Mouse (Mus musculus) heart, postnatal 14 days (tissue): Measurements from ENCODE around the gene Efemp2. TPM values are rescaled to one million over a fixed set of nuclear protein-coding genes. Genes with fewer than 3 reads are reported as not detected.
"Not testable (repeated sequence)": the region's sequence is repeated elsewhere in the genome, so short reads cannot be mapped to it uniquely, and the experiment has no call there.

Experiments used
- DNase-seq, 2 experiments: peaks; one replicate each; pipeline ENCODE4 v3.0.0; 2021 to 2022
- intact Hi-C: fragments of 180-260 bp; cut with DNase I; formaldehyde crosslinking; loops from one replicate; pipeline ENCODE4 v1.15.1; 2025
- total RNA-seq, 2 experiments: library from RNA; stranded (reverse); gene quantifications; 2 replicates each; pipeline ENCODE4 v1.2.3; 2021

The Efemp2 gene
- total RNA-seq, 2 experiments from 2014 or later, result 17.9 to 18.3 TPM

GRCm38 (mm10) chr19:5474281-5475068 is 721 bp downstream of the Efemp2 start:
- intact Hi-C loops, result no loop called here
- peak; percentile 68 to 71 for DNase-seq

GRCm38 (mm10) chr19:5475069-5475714 is 1.4 kb downstream of the Efemp2 start:
- intact Hi-C loops, result no loop called here
- no peak for DNase-seq

DNA sequence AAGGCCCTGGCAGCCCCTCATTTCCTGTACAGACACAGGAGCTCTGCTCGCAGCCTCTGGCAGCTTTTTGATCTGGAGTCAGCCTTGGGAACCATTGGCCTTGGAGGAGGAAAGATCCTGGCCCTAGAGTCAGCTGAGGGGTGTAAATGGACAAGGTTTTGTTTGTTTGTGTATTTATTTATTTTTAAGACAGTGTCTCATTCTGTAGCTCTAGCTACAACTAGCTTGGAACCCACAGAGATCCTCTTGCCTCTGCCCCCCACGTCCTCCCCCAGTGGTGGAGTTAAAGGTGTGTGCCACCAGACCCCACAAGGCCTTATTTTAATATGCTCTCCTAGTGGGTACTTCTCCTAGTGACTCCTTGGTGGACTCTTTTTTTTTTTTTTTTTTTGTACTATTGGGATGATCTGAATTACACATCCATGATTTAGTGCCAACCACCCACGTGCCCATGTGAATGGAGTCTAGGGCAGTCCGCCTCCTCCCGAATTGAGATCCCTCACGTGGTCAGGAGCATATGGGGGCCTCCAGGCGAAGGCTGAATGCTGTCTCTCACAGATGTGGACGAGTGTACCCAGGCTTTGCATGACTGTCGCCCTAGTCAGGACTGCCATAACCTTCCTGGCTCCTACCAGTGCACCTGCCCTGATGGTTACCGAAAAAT is 3.4 kb downstream of the Efemp2 start:
- intact Hi-C loops, result no loop called here
- DNase-seq, result no peak

DNA sequence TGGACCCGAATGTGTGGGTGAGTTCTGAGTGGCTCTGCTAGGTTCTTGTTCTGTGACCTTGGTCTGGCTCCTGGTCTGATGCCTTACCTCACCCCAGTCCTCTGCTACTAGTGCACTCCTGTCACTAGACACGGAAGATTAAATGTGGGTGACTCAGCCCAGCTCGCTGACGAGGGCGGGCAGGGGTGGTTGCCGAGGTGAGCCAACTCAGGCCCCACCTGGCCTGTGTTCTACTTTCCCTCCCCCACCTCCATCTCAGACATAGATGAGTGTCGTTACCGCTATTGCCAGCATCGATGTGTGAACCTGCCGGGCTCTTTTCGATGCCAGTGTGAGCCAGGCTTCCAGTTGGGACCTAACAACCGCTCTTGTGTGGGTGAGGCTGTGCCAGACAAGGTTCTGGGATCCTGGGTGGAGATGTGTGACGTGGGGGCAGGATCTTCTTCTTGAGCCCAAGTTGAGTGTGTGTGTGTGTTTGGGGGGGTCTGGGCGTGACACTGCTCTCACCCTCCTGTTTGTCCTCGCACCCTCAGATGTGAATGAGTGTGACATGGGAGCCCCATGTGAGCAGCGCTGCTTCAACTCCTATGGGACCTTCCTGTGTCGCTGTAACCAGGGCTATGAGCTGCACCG is 4.0 kb downstream of the Efemp2 start:
- intact Hi-C loops, result no loop called here

GRCm38 (mm10) chr19:5480016-5480415 is 6.3 kb downstream of the Efemp2 start:
- DNase-seq, result no peak
- intact Hi-C loops, result no loop called here

More for the DNA sequence above, 4.0 kb downstream of the Efemp2 start:
- DNase-seq, result no peak

DNA sequence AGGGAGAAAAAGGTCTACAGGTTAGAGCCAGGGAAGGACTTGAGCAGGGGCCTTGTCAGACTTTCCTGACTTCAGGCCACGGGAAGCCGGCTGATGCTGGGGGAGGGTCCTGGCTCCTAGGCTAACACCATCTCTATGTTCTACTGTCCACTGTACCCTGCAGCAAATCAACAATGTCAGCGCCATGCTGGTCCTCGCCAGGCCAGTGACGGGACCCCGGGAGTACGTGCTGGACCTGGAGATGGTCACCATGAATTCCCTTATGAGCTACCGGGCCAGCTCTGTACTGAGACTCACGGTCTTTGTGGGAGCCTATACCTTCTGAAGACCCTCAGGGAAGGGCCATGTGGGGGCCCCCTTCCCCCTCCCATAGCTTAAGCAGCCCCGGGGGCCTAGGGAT is 7.6 kb downstream of the Efemp2 start:
- intact Hi-C loops, result no loop called here
- DNase-seq, result no peak

DNA sequence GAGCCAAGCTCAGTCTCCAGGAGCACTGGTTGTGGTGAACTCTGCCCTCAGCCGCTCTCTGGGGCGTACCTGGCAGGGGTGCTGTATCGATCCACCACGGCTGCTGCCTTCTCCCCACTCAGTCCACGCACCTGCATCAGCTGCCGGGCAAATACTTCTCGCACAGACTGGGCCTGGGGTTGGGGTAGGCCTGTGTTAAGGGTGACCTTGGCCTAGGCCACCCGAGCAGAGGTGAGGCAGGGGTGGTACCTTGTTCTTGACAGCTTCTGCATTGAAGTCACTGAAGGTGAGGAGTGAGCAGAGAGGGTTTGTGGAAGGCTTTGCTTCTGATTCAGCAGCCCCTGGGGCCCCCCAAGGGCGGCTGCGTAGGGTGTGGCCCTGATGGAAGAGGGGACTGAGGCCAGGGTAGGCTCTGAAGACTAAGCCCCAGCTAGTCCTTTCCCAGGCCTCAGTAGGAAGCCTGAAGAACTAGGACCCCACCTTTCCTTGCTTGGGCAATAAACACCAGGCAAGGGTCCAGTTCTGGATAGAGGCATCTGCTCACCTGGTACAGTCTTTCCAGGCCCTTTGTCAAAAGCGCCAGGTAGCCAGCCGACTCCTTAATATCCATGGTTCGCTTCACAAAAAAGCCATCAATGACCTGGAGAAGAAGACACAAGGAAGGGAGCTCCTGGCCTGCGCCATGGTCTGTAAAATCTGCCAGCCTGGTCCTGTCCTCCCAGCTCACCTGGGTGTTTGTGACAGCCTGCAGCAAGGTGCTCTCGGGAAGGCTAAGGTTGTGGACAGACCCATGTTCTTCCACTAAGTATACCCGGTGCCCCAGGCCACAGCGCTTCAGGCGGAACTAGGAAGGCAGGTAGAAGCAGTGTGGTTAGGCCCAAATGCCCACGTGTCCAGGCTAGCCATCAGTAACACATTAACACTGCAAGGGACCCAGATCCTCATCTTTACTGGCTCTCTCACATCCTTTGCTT is 9.9 kb downstream of the Efemp2 start:
- intact Hi-C loops, result no loop called here
- no peak for DNase-seq

DNA sequence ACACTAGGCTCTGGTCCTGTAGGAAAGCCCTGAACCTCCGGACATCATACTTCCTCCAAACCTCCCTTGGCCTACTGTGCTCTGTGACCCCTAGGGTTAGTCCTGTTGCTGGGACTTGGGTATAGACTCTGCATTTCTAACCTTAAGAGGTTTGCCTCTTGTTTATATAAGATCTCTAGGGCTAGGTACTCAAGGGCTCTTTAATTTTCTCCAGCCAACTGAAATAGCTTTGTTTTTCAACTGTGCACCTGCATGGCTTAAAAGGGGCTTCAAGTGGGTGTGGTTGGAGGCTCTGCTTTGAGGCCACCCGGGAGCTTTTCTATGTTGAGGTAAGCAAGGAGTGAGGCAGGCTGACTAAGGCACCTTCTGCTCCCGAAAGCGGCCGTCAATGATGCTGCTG is 10.7 kb downstream of the Efemp2 start:
- intact Hi-C loops, result no loop called here
- no peak for DNase-seq

GRCm38 (mm10) chr19:5485371-5485770 is 11.6 kb downstream of the Efemp2 start:
- intact Hi-C loops, result no loop called here

DNA sequence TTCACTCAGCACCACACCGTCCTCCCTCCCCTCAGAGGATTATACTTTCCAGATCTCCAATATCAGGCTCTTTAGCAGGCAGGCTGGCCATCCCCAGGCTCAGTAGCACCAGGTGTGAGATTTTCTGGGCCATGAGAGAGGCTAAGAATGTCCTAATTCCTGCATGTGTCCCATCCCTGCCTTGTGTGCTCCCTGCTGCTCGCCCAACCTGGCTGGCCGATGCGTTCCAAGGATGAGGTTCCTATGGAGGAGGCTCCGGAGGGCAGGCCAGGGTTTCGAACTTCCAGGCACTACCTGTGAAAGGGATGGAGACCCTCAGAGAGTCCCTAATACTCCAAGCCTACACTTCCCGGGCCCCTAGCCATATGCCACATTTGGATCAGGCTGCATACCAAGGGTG is 12.1 kb downstream of the Efemp2 start:
- intact Hi-C loops, result loop anchor here (2.0 kb wide), 2 partner anchors 23 to 51 kb away; no protein-coding TSS in a partner anchor
- no peak for DNase-seq

More at GRCm38 (mm10) chr19:5485371-5485770, 11.6 kb downstream of the Efemp2 start:
- DNase-seq, result no peak

GRCm38 (mm10) chr19:5486286-5486685 is 12.5 kb downstream of the Efemp2 start:
- intact Hi-C loops, result loop anchor here (2.0 kb wide), 2 partner anchors 23 to 51 kb away; no protein-coding TSS in a partner anchor
- DNase-seq, result no peak

GRCm38 (mm10) chr19:5486771-5487170 is 13.0 kb downstream of the Efemp2 start:
- DNase-seq, result no peak
- intact Hi-C loops, result loop anchor here (2.0 kb wide), 2 partner anchors 24 to 52 kb away; no protein-coding TSS in a partner anchor

DNA sequence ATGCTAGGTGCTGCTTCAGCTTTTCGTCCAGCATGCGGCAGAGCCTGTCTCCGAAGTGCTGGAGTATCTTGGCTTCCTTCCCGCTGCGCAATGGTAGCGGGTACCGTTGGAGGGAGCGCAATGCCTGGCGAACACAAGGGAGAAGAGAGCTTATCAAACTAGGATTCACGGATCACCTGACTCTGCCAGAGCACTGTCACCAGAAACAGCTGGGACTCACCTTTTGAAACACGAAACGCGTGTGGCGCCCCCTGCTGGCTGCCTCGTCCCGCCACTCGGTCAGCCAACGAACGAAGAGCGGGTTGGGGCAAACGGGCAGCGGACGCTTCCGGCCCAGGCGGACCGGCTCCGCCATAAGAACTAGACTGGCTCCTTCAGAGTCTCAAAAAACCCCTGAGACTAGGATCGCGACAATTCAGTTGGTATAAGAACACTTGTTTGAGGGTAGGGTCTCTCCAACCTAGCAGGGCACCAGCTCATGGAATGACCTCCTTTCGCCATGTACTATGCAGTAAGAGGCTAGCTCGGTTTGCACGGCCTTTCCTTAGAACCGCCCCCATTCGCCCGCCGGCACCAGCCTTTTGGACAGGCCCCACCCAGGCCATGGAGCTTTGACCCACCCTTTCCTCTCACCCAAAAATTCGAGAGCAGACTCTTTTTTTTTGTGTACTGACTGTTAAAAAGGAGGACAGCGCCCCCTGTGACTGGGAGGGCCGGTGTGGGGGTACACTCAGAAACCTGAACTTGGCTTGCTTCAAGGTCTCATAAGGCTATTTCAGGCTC is 14.2 kb downstream of the Efemp2 start, which contains the start of gene Mus81:
TSS of gene Mus81 (minus strand) at position 635 of the 783 bp plus-strand sequence.
- peak; percentile 96 to 97 for DNase-seq
- intact Hi-C loops, result loop anchor here (2.0 kb wide), 2 partner anchors 25 to 53 kb away; no protein-coding TSS in a partner anchor

GRCm38 (mm10) chr19:5488878-5489571 is 15.3 kb downstream of the Efemp2 start:
- intact Hi-C loops, result no loop called here
- peak; percentile 95 to 97 for DNase-seq

DNA sequence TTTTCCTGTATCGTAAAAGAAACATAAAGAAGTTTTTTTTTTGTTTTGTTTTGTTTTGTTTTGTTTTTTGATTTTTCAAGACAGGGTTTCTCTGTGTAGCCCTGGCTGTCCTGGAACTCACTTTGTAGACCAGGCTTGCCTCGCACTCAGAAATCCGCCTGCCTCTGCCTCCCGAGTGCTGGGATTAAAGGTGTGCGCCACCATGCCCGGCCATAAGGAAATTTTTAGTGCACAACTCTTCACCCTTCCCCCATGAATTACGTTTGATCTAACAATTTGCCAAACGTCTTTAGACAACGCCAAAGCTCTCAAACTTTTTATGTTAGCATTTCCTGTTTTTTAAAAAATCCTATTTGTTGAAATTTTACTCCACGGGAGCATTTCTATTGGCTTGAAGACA is 16.0 kb downstream of the Efemp2 start:
- intact Hi-C loops, result loop anchor here (10.0 kb wide), 1 partner anchor 855 kb away; the partner anchor contains the start of gene Map4k2
- DNase-seq, result not testable (repeated sequence)

GRCm38 (mm10) chr19:5490313-5490897 is 16.7 kb downstream of the Efemp2 start, which contains the start of gene Cfl1:
Gene Cfl1 (plus strand): TSS chr19:5490455.
- peak; percentile 95 for DNase-seq
- intact Hi-C loops, result loop anchor here (10.0 kb wide), 1 partner anchor 854 kb away; the partner anchor contains the start of gene Map4k2
